Mouse (Mus musculus) myocyte (in vitro differentiated cells): ENCODE data around the gene Npas2.

Source experiments
- CEBPB ChIP-seq: IDR thresholded peaks from 2 replicates; pipeline ENCODE4 v1.6.1; 2011; ENCODE audit warnings: mild to moderate bottlenecking, moderate library complexity; ENCODE audit not compliant: poor library complexity, insufficient read depth, severe bottlenecking
- E2F4 ChIP-seq: IDR thresholded peaks from one replicate; pipeline ENCODE4 v1.6.1; 2011; ENCODE audit warnings: mild to moderate bottlenecking, control low read depth, moderate library complexity; ENCODE audit not compliant: insufficient read depth
- MAX ChIP-seq: IDR thresholded peaks from one replicate; pipeline ENCODE4 v1.6.1; 2011; ENCODE audit warnings: low read depth, mild to moderate bottlenecking, control low read depth
- MYOD1 ChIP-seq, 3 experiments: IDR thresholded peaks; one replicate each; pipeline ENCODE4 v1.6.1; 2011; ENCODE audit warnings: control low read depth in 2 of 3, low read depth in 2 of 3, mild to moderate bottlenecking in 2 of 3, moderate library complexity in 1 of 3; ENCODE audit not compliant: insufficient read length in 2 of 3, control insufficient read depth in 1 of 3
- MYOG ChIP-seq, 3 experiments: IDR thresholded peaks; one replicate each; pipeline ENCODE4 v1.6.1; 2011; ENCODE audit warnings: control low read depth in 2 of 3, low read depth in 2 of 3, mild to moderate bottlenecking in 2 of 3; ENCODE audit not compliant: insufficient read length in 2 of 3, control insufficient read depth in 1 of 3, insufficient read depth in 1 of 3
- POLR2A ChIP-seq: IDR thresholded peaks from one replicate; pipeline ENCODE4 v1.6.1; 2011; ENCODE audit warnings: low read depth, mild to moderate bottlenecking, control low read depth, moderate library complexity; ENCODE audit not compliant: insufficient read length
- POLR2AphosphoS2 ChIP-seq: IDR thresholded peaks from one replicate; pipeline ENCODE4 v1.6.1; 2011; ENCODE audit warnings: low read depth, control low read depth; ENCODE audit not compliant: insufficient read length
- REST ChIP-seq: IDR thresholded peaks from one replicate; pipeline ENCODE4 v1.6.1; 2011; ENCODE audit warnings: mild to moderate bottlenecking, control low read depth, moderate library complexity; ENCODE audit not compliant: insufficient read depth, insufficient read length
- SRF ChIP-seq: IDR thresholded peaks from one replicate; pipeline ENCODE4 v1.6.1; 2011; ENCODE audit warnings: low read depth; ENCODE audit not compliant: control insufficient read depth, insufficient read length
- TCF12 ChIP-seq: IDR thresholded peaks from one replicate; pipeline ENCODE4 v1.6.1; 2011; ENCODE audit warnings: mild to moderate bottlenecking, control low read depth; ENCODE audit not compliant: poor library complexity, insufficient read depth, severe bottlenecking
- TCF3 ChIP-seq: IDR thresholded peaks from one replicate; pipeline ENCODE4 v1.6.1; 2011; ENCODE audit warnings: low read depth, control low read depth; ENCODE audit not compliant: insufficient read length
- USF1 ChIP-seq: IDR thresholded peaks from one replicate; pipeline ENCODE4 v1.6.1; 2011; ENCODE audit warnings: low read depth, mild to moderate bottlenecking, control low read depth, moderate library complexity

GRCm38 (mm10) chr1:39394650-39395049, 201.1 kb downstream of the Npas2 start:
- TF ChIP-seq POLR2A (no peak), MYOG (IDR thresholded peaks at IDR 0.05; ENCODE audit: control insufficient read depth in 1 of 3, insufficient read depth in 1 of 3, insufficient read length in 2 of 3, low read depth in 2 of 3) (no peak), TCF3 (no peak), REST (no peak), USF1 (no peak), SRF (no peak), MYOD1 (IDR thresholded peaks at IDR 0.05; ENCODE audit: control insufficient read depth in 1 of 3, insufficient read length in 2 of 3, low read depth in 2 of 3) (no peak), CEBPB (no peak), E2F4 (no peak), MAX (no peak), TCF12 (no peak), POLR2AphosphoS2 (no peak)
